Mouse (Mus musculus) E14TG2a.4 (cell line): ENCODE measurements at regions not wholly inside any gene's neighbourhood (a gene's known extent, or its start where the extent isn't known, plus 50 kb on each side); places are given as distances from the start of the nearest gene placed in this dataset.

Experiments
- CTCF ChIP-seq: conservative IDR thresholded peaks from 2 replicates; pipeline ENCODE4 v1.5.1; 2014; ENCODE audit warnings: low read length
- POU5F1 ChIP-seq: IDR thresholded peaks from 2 replicates; pipeline ENCODE4 v1.6.1; 2014; ENCODE audit warnings: low read length, borderline replicate concordance

DNA sequence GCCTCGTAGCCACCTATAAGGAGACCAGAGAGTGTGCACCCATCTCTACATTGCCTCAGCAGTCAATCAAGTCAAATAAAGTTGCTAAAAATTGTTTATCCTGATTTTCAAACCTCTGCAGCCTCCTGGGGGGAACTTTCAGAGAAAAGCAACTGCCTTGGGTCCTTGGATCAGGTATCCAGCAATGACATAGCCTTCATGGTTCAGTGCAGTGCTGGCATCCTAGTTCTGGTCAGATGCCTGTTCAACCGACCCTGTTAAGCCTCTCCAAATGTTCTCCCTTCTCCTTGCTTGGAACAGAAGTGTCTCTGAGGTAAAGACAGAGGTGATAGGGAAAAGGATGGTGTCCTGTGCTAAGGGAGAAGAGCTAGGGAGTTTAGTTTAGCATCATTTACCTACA, 64.7 kb upstream of the Ppm1h start:
- TF ChIP-seq CTCF (no peak), POU5F1 (no peak)
